Mouse (Mus musculus): ENCODE data around the gene Prpf38b. TPM values are rescaled to one million over a fixed set of nuclear protein-coding genes. Genes with fewer than 3 reads are reported as not detected.

Gene Prpf38b
- 31.7 and 57.2 TPM in 2 replicates for polyA plus RNA-seq (2012; rRNA removed; ENCODE audit: low replicate concordance)

DNA sequence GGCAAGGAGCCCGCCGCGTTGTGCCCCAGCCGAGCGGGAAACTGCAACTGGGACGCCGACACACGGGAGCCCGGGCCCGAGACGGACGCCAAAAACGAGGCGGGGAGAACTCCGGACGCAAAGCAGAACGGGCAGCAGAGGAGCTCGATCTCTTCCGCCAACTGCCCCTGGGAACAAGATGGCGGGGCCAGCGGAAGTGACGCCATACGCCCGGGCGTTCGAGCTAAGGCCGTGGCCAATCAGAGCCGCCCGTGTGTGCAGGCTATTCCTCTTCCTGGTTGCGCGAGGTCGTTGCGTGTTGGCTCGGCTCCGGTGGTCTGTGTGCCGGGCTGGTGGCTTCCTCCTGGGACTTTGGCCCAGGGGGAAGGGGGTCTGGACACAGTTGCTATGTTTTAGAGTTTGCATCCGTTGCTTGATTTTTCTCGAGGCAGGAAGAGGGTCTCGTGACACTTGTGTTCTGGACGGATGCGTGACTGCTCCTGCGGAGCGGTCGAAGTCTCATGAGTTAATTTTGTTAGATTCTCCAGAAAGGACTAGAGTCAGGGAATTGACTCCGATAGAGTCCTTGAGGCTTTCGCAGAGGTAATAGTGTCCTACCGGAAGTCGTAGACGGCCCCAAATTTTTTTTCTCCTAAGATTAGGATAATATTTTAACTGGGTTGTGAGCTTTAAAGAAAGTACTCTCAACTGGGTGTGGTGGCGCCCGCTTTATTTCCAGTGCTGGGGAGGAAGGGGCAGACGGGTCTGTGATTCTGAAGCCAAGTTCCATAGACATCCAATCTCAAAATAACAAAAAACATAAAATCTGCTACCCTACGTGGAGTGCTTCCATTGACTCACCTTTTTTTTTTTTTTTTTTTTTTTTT is at the start of gene Prpf38b:
Prpf38b (minus strand) TSS at position 180 of the 866 bp plus-strand sequence.

GRCm38 (mm10) chr3:108940001-108940633 is 28.6 kb upstream of the Prpf38b start, which contains the start of gene Gm9857:
TSS of gene Gm9857 (minus strand) at chr3:108940445.

GRCm38 (mm10) chr3:108939573-108939972 is 28.0 kb upstream of the Prpf38b start, which contains the start of gene Henmt1:
TSS of gene Henmt1 (plus strand) at chr3:108939873.

GRCm38 (mm10) chr3:108889908-108890307 is 21.6 kb downstream of the Prpf38b start, which contains the start of gene Fndc7:
TSS of gene Fndc7 (minus strand) at chr3:108890008.

Other genes with a start within 250 kb of the Prpf38b start
- gene Gpsm2, start 189.4 kb downstream of the Prpf38b start, polyA plus RNA-seq (2012; rRNA removed; ENCODE audit: low replicate concordance), result 1.9 and 18.5 TPM in 2 replicates
- gene Aknad1, start 172.1 kb downstream of the Prpf38b start, polyA plus RNA-seq (2012; rRNA removed; ENCODE audit: low replicate concordance), result 0.09 and 0.42 TPM in 2 replicates
- 15.4 and 16.0 TPM in 2 replicates for gene Stxbp3, start 71.2 kb downstream of the Prpf38b start, polyA plus RNA-seq (2012; rRNA removed; ENCODE audit: low replicate concordance)
- gene Fndc7, start 21.7 kb downstream of the Prpf38b start, polyA plus RNA-seq (2012; rRNA removed; ENCODE audit: low replicate concordance), result 0.43 and 0.93 TPM in 2 replicates
- gene Henmt1, start 28.1 kb upstream of the Prpf38b start, polyA plus RNA-seq (2012; rRNA removed; ENCODE audit: low replicate concordance), result 0.08 TPM in 1 of 2 replicates, not detected in the other
- gene Gm9857, start 28.7 kb upstream of the Prpf38b start, polyA plus RNA-seq (2012; rRNA removed; ENCODE audit: low replicate concordance), result 0.90 TPM in 1 of 2 replicates, not detected in the other
- gene Fam102b, start 115.9 kb upstream of the Prpf38b start, polyA plus RNA-seq (2012; rRNA removed; ENCODE audit: low replicate concordance), result 25.2 and 41.0 TPM in 2 replicates
- gene Slc25a54, start 168.7 kb upstream of the Prpf38b start, polyA plus RNA-seq (2012; rRNA removed; ENCODE audit: low replicate concordance), result not detected in 2 replicates
- 6.9 and 14.9 TPM in 2 replicates for gene Slc25a24, start 211.4 kb upstream of the Prpf38b start, polyA plus RNA-seq (2012; rRNA removed; ENCODE audit: low replicate concordance)